Mouse (Mus musculus): Measurements from ENCODE around the gene Spats1.

DNA sequence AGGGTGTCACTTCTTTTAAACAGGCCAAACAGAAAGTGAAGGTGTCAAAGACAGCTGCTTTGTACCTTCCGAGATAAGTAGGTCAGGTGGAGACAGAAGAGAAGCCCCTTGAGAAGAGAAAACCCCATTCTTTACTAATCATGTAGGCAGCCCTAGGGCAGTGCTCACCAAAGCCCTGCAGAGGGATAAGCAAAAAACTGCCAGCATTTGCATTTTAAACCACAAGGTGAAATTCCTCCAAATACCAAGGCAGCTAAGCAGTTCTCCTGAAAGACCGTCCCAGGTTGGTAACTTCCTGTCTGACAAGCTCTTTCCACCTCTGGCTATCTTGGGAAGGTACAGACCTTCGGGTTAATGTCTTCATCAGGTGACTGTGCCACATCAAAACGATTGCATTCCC is 27.1 kb upstream of the Spats1 start:
- TF ChIP-seq CTCF (IDR thresholded peaks at IDR 0.05; ENCODE audit: borderline replicate concordance, extremely low read depth, insufficient read depth, insufficient read length) (no peak), POLR2A (IDR thresholded peaks at IDR 0.05; ENCODE audit: borderline replicate concordance, extremely low read depth, insufficient read depth, insufficient read length, poor library complexity, severe bottlenecking) (no peak)
